16 mouse cellular contexts compared by ENCODE assay signal in the genomic region with DNA sequence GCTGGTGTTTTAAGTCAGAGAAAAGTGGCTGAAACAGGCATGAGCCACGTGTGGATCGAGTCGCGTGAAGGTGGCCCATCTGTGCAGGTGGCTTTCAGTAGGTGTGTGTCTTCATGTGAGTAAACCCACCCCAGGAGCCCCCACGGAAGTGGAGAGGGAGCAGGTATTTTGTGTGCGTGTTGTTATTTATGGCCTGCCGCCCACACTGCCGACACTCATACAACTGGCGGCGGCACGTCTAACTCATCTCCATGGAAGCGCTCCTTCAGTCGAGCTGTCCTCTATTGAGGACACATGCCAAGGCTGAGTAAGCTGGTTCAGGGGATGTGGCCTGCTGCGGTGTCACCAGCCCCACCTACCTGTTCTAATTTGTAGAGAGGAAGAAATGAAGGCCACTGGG. TPM values are rescaled to one million over a fixed set of nuclear protein-coding genes. Genes with fewer than 3 reads are reported as not detected.
DNase-seq lines count a peak whose midpoint lies in the region.
"Had no signal": no experiment of that assay in that cellular context is flagged by ENCODE, and none has a peak within 500 bp of the region (broad histone marks: within the 10 kb centered on the region; RNA-seq: fewer than 3 reads in every experiment).

No protein-coding gene starts in this region.

- peak; percentile 10 for DNase-seq in adrenal gland, postnatal 14 days
- DNase-seq in adrenal gland, adult 18-20 months (ENCODE audit: low spot score in 2 of 2), result no peak
- peak; percentile 33 to 58 for DNase-seq in layer of hippocampus, adult 18-20 months (ENCODE audit: low spot score in 2 of 2)
- no peak for DNase-seq in layer of hippocampus, adult 9-10 months (ENCODE audit: low spot score)
- peak; percentile 61 for DNase-seq in brain, adult 2 months (ENCODE audit: low read depth, low spot score)
- DNase-seq in right cerebral cortex, adult 2 months (ENCODE audit: low spot score in 2 of 2), result peak; percentile 66 to 70
- DNase-seq in urinary bladder, postnatal 36 days (ENCODE audit: low spot score in 2 of 2), result no peak
- no peak for DNase-seq in gastrocnemius, postnatal 25 days
- DNase-seq: cerebellum, postnatal 10 days; kidney, adult 9 months; lung, postnatal 14 days had no signal

RNA-seq across cellular contexts. Expression of gene Prmt8, which starts 49.4 kb away (rescaled TPM):
- 0.11 TPM in 1 of 2 replicates, not detected in the other for total RNA-seq in adrenal gland, postnatal 14 days (2021)
- not detected for total RNA-seq in adrenal gland, adult 18-20 months (2021)
- total RNA-seq in layer of hippocampus, adult 18-20 months (2021), result 10 to 100 TPM; 58.9 to 61.1 TPM
- not detected for total RNA-seq in gastrocnemius, postnatal 25 days (2021)
- total RNA-seq: gastrocnemius, adult 18-20 months; granulocyte monocyte progenitor cell, adult 5-6 weeks; heart, postnatal 25 days; monocyte, adult 5-6 weeks; neutrophil, adult 5-6 weeks had no signal

Comparison
In these comparisons a context has a peak if more than half of its experiments do, and no peak if none do; other contexts are left out.
1. DNase-seq: peak in adrenal gland, postnatal 14 days (single experiment), layer of hippocampus, adult 18-20 months (2 of 2), brain, adult 2 months (single experiment) and right cerebral cortex, adult 2 months (2 of 2); none in adrenal gland, adult 18-20 months (0 of 2), layer of hippocampus, adult 9-10 months (single experiment), urinary bladder, postnatal 36 days (0 of 2) and gastrocnemius, postnatal 25 days (single experiment).
2. RNA of gene Prmt8, which starts 49.4 kb away (total RNA-seq): 58.9 to 61.1 TPM in layer of hippocampus, adult 18-20 months; 0.11 TPM in adrenal gland, postnatal 14 days, not detected in gastrocnemius, postnatal 25 days and not detected in adrenal gland, adult 18-20 months; every median in the first group is over 10 times any median in the second.